Mouse (Mus musculus) small intestine, adult 2 months (tissue): Measurements from ENCODE around the gene Hddc2.

ENCODE experiments used
- CTCF ChIP-seq: fragments of 200-500 bp; IDR thresholded peaks from 2 replicates; pipeline ENCODE4 v1.5.1; 2012; ENCODE audit warnings: low read depth, mild to moderate bottlenecking, control low read depth, inconsistent platforms, low read length, moderate library complexity, mixed read lengths; ENCODE audit not compliant: insufficient replicate concordance, insufficient read length; ENCODE audit errors: extremely low read depth
- POLR2A ChIP-seq: fragments of 200-500 bp; IDR thresholded peaks from 2 replicates; pipeline ENCODE4 v1.6.1; 2012; ENCODE audit warnings: low read depth, mild to moderate bottlenecking, control low read depth, inconsistent platforms, low read length, moderate library complexity

DNA sequence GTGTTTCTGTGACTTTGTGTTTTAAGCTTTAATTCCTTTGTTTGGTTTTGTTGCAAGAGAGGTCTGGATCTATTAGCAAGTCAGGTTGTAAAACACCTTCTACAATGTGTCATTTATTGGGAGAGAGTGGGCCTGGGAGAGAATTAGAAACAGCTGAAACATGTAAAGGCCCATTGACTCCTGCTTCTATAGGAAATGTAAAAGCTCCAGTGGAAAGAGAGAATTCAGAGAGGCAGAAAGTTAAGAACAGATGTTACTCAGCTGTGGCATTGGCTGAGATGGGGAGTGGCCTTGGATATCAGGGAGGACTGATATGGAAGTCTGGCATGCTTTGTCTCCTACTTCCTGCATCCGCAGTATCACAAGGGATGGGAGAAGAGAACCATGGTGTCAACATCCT is 12.9 kb upstream of the Hddc2 start:
- TF ChIP-seq CTCF = no peak
- TF ChIP-seq POLR2A = no peak
